Mouse (Mus musculus): Measurements from ENCODE around the gene Npas4. TPM values are rescaled to one million over a fixed set of nuclear protein-coding genes. Genes with fewer than 3 reads are reported as not detected.

The Npas4 gene
- total RNA-seq, 1 experiment from 2014 or later: not detected

Other genes with a start within 250 kb of the Npas4 start
- gene Rbm4b, start 233.8 kb downstream of the Npas4 start, total RNA-seq (2017): 12.2 to 30.8 TPM (median 24.9 TPM) in 3 replicates
- 67.3 to 110 TPM (median 84.7 TPM) in 3 replicates for gene Rbm4, start 196.4 kb downstream of the Npas4 start, total RNA-seq (2017)
- gene Gm21992, start 178.7 kb downstream of the Npas4 start, total RNA-seq (2017): 15.1 to 25.6 TPM (median 19.0 TPM) in 3 replicates
- gene Rbm14, start 178.7 kb downstream of the Npas4 start, total RNA-seq (2017): 6.2 to 21.3 TPM (median 6.9 TPM) in 3 replicates
- 18.7 to 42.7 TPM (median 33.6 TPM) in 3 replicates for gene Ccs, start 151.0 kb downstream of the Npas4 start, total RNA-seq (2017)
- gene Ccdc87, start 150.9 kb downstream of the Npas4 start, total RNA-seq (2017): not detected in 3 replicates
- 0.39 TPM in 1 of 3 replicates, not detected in the others for gene Ctsf, start 135.2 kb downstream of the Npas4 start, total RNA-seq (2017)
- gene Actn3, start 112.4 kb downstream of the Npas4 start, total RNA-seq (2017): 0.10 to 1.7 TPM in 2 of 3 replicates, not detected in the other
- 5.2 to 12.4 TPM (median 10.3 TPM) in 3 replicates for gene Zdhhc24, start 111.6 kb downstream of the Npas4 start, total RNA-seq (2017)
- gene Bbs1, start 83.7 kb downstream of the Npas4 start, total RNA-seq (2017): 0.29 TPM in 1 of 3 replicates, not detected in the others
- 38.4 to 56.8 TPM (median 49.0 TPM) in 3 replicates for gene Dpp3, start 62.0 kb downstream of the Npas4 start, total RNA-seq (2017)
- not detected in 3 replicates for gene Peli3, start 47.2 kb downstream of the Npas4 start, total RNA-seq (2017)
- 17.6 to 27.9 TPM (median 17.8 TPM) in 3 replicates for gene Mrpl11, start 28.2 kb downstream of the Npas4 start, total RNA-seq (2017)
- gene Slc29a2, start 33.5 kb upstream of the Npas4 start, total RNA-seq (2017): 0.97 TPM in 1 of 3 replicates, not detected in the others
- 5.1 to 6.9 TPM in 2 of 3 replicates, not detected in the other for gene B4gat1, start 48.5 kb upstream of the Npas4 start, total RNA-seq (2017)
- gene AC124502.3, start 48.6 kb upstream of the Npas4 start, total RNA-seq (2017): 4.3 TPM in 1 of 3 replicates, not detected in the others
- gene Brms1, start 51.0 kb upstream of the Npas4 start, total RNA-seq (2017): 16.6 to 60.3 TPM (median 46.3 TPM) in 3 replicates
- gene Rin1, start 60.2 kb upstream of the Npas4 start, total RNA-seq (2017): 0.19 to 0.68 TPM (median 0.21 TPM) in 3 replicates
- not detected in 3 replicates for gene Cd248, start 77.8 kb upstream of the Npas4 start, total RNA-seq (2017)
- 0.67 to 7.8 TPM (median 3.3 TPM) in 3 replicates for gene Tmem151a, start 95.2 kb upstream of the Npas4 start, total RNA-seq (2017)
- 10.4 to 13.3 TPM (median 10.5 TPM) in 3 replicates for gene Yif1a, start 98.2 kb upstream of the Npas4 start, total RNA-seq (2017)
- 0.32 TPM in 1 of 3 replicates, not detected in the others for gene Cnih2, start 108.2 kb upstream of the Npas4 start, total RNA-seq (2017)
- gene Rab1b, start 116.8 kb upstream of the Npas4 start, total RNA-seq (2017): 87.3 to 123 TPM (median 101 TPM) in 3 replicates
- 9.2 to 25.6 TPM (median 17.2 TPM) in 3 replicates for gene Klc2, start 128.2 kb upstream of the Npas4 start, total RNA-seq (2017)